In the genomic region with DNA sequence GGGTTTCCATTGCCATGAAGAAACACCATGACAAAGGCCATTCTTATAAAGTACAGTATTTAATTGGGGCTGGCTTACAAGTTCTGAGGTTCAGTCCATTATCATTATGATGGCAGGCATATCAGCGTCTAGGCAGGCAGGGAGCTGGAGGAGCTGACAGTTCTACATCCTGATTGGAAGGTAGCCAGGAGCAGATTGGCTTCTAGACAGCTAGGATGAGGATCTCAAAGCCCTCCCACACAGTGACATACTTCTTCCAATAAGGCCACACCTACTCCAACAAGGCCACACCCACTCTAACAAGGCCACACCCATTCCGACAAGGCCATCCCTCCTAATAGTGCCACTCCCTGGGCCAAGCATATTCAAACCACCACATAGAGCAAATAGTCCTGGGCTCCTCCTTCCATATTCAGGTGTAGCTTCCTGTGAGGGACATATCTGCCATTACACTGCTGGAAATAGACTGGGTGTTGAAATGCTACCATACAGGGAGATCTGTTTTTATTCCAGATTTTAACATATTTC, we compare ENCODE assay signal across 35 mouse cellular contexts. TPM values are rescaled to one million over a fixed set of nuclear protein-coding genes. Genes with fewer than 3 reads are reported as not detected.
DNase-seq lines count a peak whose midpoint lies in the region; ATAC-seq and TF ChIP-seq lines count a peak whose summit lies in the region.
"Had no signal": no experiment of that assay in that cellular context is flagged by ENCODE, and none has a peak within 500 bp of the region (broad histone marks: within the 10 kb centered on the region; RNA-seq: fewer than 3 reads in every experiment).

No protein-coding gene starts in this region.

- TF ChIP-seq EP300 in lung, postnatal 0 days (IDR thresholded peaks at IDR 0.05), result no peak

- no peaks in the 10 kb centered on the region for H3K36me3 ChIP-seq in heart, embryonic 10.5 days
- H3K36me3 ChIP-seq in heart, embryonic 11.5 days (ENCODE audit: control insufficient read depth, insufficient read depth, low read length), result no peaks in the 10 kb centered on the region
- H3K36me3 ChIP-seq in lung, postnatal 0 days (ENCODE audit: insufficient read depth, low read length), result no peaks in the 10 kb centered on the region
- H3K36me3 ChIP-seq: embryonic facial prominence, embryonic 12.5 days; midbrain, embryonic 10.5 days had no signal

- no peaks in the 10 kb centered on the region for H3K27me3 ChIP-seq in heart, embryonic 10.5 days (ENCODE audit: insufficient read depth, poor library complexity, severe bottlenecking)
- H3K27me3 ChIP-seq in heart, embryonic 11.5 days (ENCODE audit: control insufficient read depth, insufficient read depth, low read length), result no peaks in the 10 kb centered on the region
- H3K27me3 ChIP-seq in lung, postnatal 0 days (replicated peaks; ENCODE audit: insufficient read depth, low read length), result no peaks in the 10 kb centered on the region
- H3K27me3 ChIP-seq: embryonic facial prominence, embryonic 12.5 days had no signal

- TF ChIP-seq CTCF in lung, postnatal 0 days (IDR thresholded peaks at IDR 0.05), result no peak

- no peak overlapping the region for H3K9ac ChIP-seq in heart, embryonic 11.5 days (ENCODE audit: low read depth, low read length)
- H3K9ac ChIP-seq in lung, postnatal 0 days (replicated peaks; ENCODE audit: low read depth), result no peak overlapping the region
- H3K9ac ChIP-seq: embryonic facial prominence, embryonic 12.5 days had no signal

- no peak overlapping the region for H3K27ac ChIP-seq in heart, embryonic 10.5 days
- H3K27ac ChIP-seq in heart, embryonic 11.5 days (ENCODE audit: low read depth, low read length), result no peak overlapping the region
- H3K27ac ChIP-seq in lung, postnatal 0 days (ENCODE audit: low read length), result no peak overlapping the region
- H3K27ac ChIP-seq: embryonic facial prominence, embryonic 12.5 days; hindbrain, postnatal 0 days; midbrain, embryonic 10.5 days had no signal

- H3K4me2 ChIP-seq in heart, embryonic 11.5 days, result no peak overlapping the region
- no peak overlapping the region for H3K4me2 ChIP-seq in lung, postnatal 0 days (replicated peaks; ENCODE audit: low read depth, low read length)
- H3K4me2 ChIP-seq: embryonic facial prominence, embryonic 12.5 days had no signal

- peak; percentile 54 to 67 for DNase-seq in cerebellum, postnatal 14 days
- no peak for DNase-seq in cerebellum, adult 11 months
- DNase-seq in heart, embryonic 10.5 days (ENCODE audit: low spot score), result peak; percentile 14
- peak; percentile 4 for DNase-seq in lung, postnatal 10 days
- DNase-seq in lung, postnatal 0 days (ENCODE audit: low spot score), result no peak
- DNase-seq in ZHBTc4 (ENCODE audit: low read depth, low spot score), result peak; percentile 18
- no peak for DNase-seq in adrenal gland, postnatal 25 days
- DNase-seq: adrenal gland, adult 2 months; cerebellum, adult 9-10 months; gastrocnemius, postnatal 36 days; kidney, adult 9 months; kidney, postnatal 14 days; layer of hippocampus, postnatal 36 days; right cerebral cortex, postnatal 14 days; spleen, adult 18-20 months; thymus, postnatal 14 days had no signal

- H3K4me1 ChIP-seq in heart, embryonic 10.5 days, result no peaks in the 10 kb centered on the region
- H3K4me1 ChIP-seq in heart, embryonic 11.5 days (ENCODE audit: control insufficient read depth, insufficient read depth, low read length), result no peaks in the 10 kb centered on the region
- no peaks in the 10 kb centered on the region for H3K4me1 ChIP-seq in lung, postnatal 0 days (ENCODE audit: insufficient read depth, low read depth, low read length)
- H3K4me1 ChIP-seq: embryonic facial prominence, embryonic 12.5 days; midbrain, embryonic 10.5 days had no signal

- H3K9me3 ChIP-seq in heart, embryonic 10.5 days, result no peaks in the 10 kb centered on the region
- no peaks in the 10 kb centered on the region for H3K9me3 ChIP-seq in heart, embryonic 11.5 days (replicated peaks; ENCODE audit: control insufficient read depth, low read length)
- H3K9me3 ChIP-seq in lung, postnatal 0 days (ENCODE audit: low read length), result no peaks in the 10 kb centered on the region
- H3K9me3 ChIP-seq: embryonic facial prominence, embryonic 12.5 days; midbrain, embryonic 10.5 days had no signal

- WGBS in heart, embryonic 10.5 days, result 77% methylated on average over 2 of the region's 2 CpGs
- WGBS in heart, embryonic 11.5 days (ENCODE audit: insufficient replicate concordance), result 86% methylated on average over 2 of the region's 2 CpGs
- WGBS in lung, postnatal 0 days, result 79% methylated on average over 2 of the region's 2 CpGs

- no peak for ATAC-seq in heart, embryonic 11.5 days (replicated peaks; ENCODE audit: insufficient number of reproducible peaks, low FRiP score, low TSS enrichment)
- ATAC-seq in lung, postnatal 0 days, result no peak
- ATAC-seq: CD4-positive, CD25-positive, alpha-beta regulatory T cell, adult 4 months; forebrain, embryonic 16.5 days; hindbrain, postnatal 0 days; intestine, embryonic 16.5 days had no signal

- H3K4me3 ChIP-seq in heart, embryonic 10.5 days, result no peak overlapping the region
- no peak overlapping the region for H3K4me3 ChIP-seq in heart, embryonic 11.5 days (ENCODE audit: low read depth, low read length)
- no peak overlapping the region for H3K4me3 ChIP-seq in lung, postnatal 0 days (ENCODE audit: low read depth, low read length)
- H3K4me3 ChIP-seq: embryonic facial prominence, embryonic 12.5 days; midbrain, embryonic 10.5 days had no signal

RNA-seq across cellular contexts. Expression of gene Gm21954, which starts 41.9 kb away (rescaled TPM):
- polyA plus RNA-seq in heart, embryonic 10.5 days (2016; fragmentation: Nextera tagmentation; extraction: Ambion mirVana), result not detected in 2 replicates
- polyA plus RNA-seq in heart, embryonic 11.5 days (2014; fragmentation: Nextera tagmentation; extraction: Ambion mirVana), result not detected in 2 replicates
- not detected in 2 replicates for polyA plus RNA-seq in lung, postnatal 0 days (2015; fragmentation: Nextera tagmentation; extraction: Ambion mirVana)
- not detected in 2 replicates for total RNA-seq in adrenal gland, postnatal 25 days (2021)
- total RNA-seq: adrenal gland, adult 2 months; ES-E14; gastrocnemius, adult 18-20 months; gastrocnemius, postnatal 36 days; heart, adult 8-10 months; hematopoietic stem cell, adult 5-6 weeks; hindbrain, postnatal 0 days; layer of hippocampus, adult 18-20 months; layer of hippocampus, postnatal 36 days; left cerebral cortex, postnatal 36 days; liver, adult 2 months had no signal
- polyA plus RNA-seq: adrenal gland, adult 2 months; CD4-positive, CD25-positive, alpha-beta regulatory T cell, adult 4 months; embryonic facial prominence, embryonic 12.5 days; forebrain, embryonic 16.5 days; heart, embryonic 16.5 days; hindbrain, postnatal 0 days; intestine, embryonic 16.5 days; liver, adult 2 months; liver, embryonic 16.5 days; lung, embryonic 16.5 days; midbrain, embryonic 10.5 days; neural tube, embryonic 11.5 days; testis, adult 2 months had no signal

Comparison
In these comparisons a context has a peak if more than half of its experiments do, and no peak if none do; other contexts are left out.
1. DNase-seq: peak in cerebellum, postnatal 14 days (2 of 2), heart, embryonic 10.5 days (single experiment), lung, postnatal 10 days (single experiment) and ZHBTc4 (single experiment); none in cerebellum, adult 11 months (single experiment), lung, postnatal 0 days (single experiment) and adrenal gland, postnatal 25 days (single experiment).